Mouse (Mus musculus) kidney, adult 2 months (tissue): ENCODE measurements around the gene Rab12. TPM values are rescaled to one million over a fixed set of nuclear protein-coding genes. Genes with fewer than 3 reads are reported as not detected.

Experiments used
- DNase-seq: peaks from one replicate; pipeline ENCODE4 v3.0.0; 2021
- H3K27ac ChIP-seq: fragments of 200-500 bp; 2 replicates; pipeline ENCODE4 v1.5.1; 2012; ENCODE audit warnings: low read depth, low read length, control low read depth, inconsistent platforms; ENCODE audit not compliant: insufficient read depth
- H3K27me3 ChIP-seq: fragments of 200-500 bp; replicated peaks from 2 replicates; pipeline ENCODE4 v1.6.1; 2012; ENCODE audit warnings: mild to moderate bottlenecking, moderate library complexity, low read length, inconsistent platforms; ENCODE audit not compliant: control insufficient read depth, insufficient read depth
- H3K36me3 ChIP-seq: fragments of 200-500 bp; 2 replicates; pipeline ENCODE4 v1.6.1; 2012; ENCODE audit warnings: mild to moderate bottlenecking, moderate library complexity, low read length, inconsistent platforms; ENCODE audit not compliant: control insufficient read depth, insufficient read depth
- H3K4me1 ChIP-seq: fragments of 200-500 bp; 2 replicates; pipeline ENCODE4 v1.6.1; 2011; ENCODE audit warnings: low read length; ENCODE audit not compliant: control insufficient read depth, insufficient read depth
- H3K4me3 ChIP-seq: fragments of 200-500 bp; 2 replicates; pipeline ENCODE4 v1.5.1; 2011; ENCODE audit warnings: mild to moderate bottlenecking, low read depth, low read length, control low read depth; ENCODE audit not compliant: insufficient read depth
- CTCF ChIP-seq: fragments of 200-500 bp; conservative IDR thresholded peaks from 2 replicates; pipeline ENCODE4 v1.5.1; 2011; ENCODE audit warnings: low read depth, mild to moderate bottlenecking, control low read depth, low read length, moderate library complexity, mixed read lengths; ENCODE audit not compliant: insufficient read depth, insufficient read length
- POLR2A ChIP-seq: fragments of 200-500 bp; IDR thresholded peaks from one replicate; pipeline ENCODE4 v1.6.1; 2011; ENCODE audit warnings: low read depth, low read length, control low read depth
- WGBS: fragments of 180-500 bp; shearing (Covaris S2); methylation state at CpG from one replicate; pipeline ENCODE4 v1.1.7; 2018; 5-methylcytosine and 5-hydroxymethylcytosine counted together
- polyA plus RNA-seq: library from polyadenylated mRNA; depleted of rRNA; stranded (reverse); fragments of >200 nt; gene quantifications from 2 replicates; pipeline ENCODE4 v1.2.3, GENCODE M21; 2012

Gene Rab12
- polyA plus RNA-seq, 1 experiment: 24.9 TPM

DNA sequence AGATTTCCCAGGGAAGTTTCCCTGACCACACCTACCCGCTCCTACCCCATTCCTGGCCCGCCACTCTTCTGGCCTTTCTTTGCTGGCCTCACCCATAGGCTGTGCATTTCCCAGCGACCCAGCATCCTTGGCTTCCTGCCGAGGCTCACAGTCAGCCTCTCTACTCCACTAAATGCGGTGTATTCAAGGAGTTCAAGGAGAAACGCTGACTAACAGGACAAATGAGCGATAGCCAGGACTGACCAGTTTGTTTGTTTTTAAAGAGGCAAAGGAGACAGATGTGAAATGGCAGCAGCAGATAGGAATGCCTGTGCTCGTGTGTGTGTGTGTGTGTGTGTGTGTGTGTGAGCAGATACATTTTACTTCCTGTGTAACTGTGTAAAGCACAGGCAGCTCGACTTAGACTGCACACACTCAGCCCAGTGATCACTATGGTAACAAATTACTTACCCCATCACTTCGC is 9.3 kb downstream of the Rab12 start:
- Histone ChIP-seq H3K27me3 (no peaks in the 10 kb centered on the region), H3K36me3 (no peaks in the 10 kb centered on the region), H3K27ac (no peak overlapping the region; the same call in 1 of the 2 replicates), H3K4me3 (no peak overlapping the region), H3K4me1 (no peaks in the 10 kb centered on the region; the same call in 1 of the 2 replicates)
- no peak for TF ChIP-seq POLR2A
- TF ChIP-seq CTCF: no peak
- WGBS: 29% methylated on average over 10 of the region's 10 CpGs
- DNase-seq: peak; percentile 18

DNA sequence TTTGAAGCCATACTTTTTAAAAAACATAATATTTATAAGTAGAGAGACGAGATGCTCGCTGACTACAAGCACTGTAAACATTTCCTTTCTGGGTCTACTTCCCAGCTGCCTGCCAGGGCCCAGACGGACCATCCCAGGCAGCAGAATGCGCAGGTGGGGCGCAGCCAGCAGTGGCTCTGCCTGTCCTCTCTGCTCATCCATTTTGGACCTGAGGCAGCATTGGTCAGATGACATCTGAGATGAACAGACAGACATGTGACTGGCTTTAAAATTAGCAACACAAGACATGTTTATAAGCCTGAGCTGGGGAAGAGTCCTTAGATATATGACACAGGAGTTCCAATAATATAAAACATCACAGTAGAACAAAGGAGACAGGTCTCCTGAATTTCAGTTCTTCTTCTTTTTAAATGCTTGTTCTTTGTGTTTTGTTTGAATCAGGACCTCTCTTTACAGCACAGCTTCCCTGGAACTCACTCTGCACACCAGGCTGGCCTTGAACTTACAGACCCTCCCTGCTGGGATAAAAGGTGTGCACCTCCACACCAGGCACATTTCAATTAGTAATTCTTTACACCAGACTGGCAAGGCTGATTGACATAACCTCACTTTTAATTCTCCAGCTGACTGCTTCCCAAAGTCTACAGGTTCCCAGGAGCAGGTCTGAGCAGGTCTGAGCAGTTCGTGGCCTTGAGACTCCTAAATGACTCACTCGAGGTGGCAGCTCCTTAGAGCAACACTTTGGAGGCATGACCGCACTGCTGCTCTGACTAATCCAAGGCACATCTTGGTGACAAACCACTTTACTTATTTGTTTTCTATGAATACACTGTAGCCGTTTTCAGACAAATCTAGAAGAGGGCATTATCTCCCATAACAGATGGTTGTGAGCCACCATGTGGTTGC is 12.2 kb downstream of the Rab12 start:
- no peaks in the 10 kb centered on the region for H3K27me3 ChIP-seq
- no peak overlapping the region for H3K4me3 ChIP-seq
- TF ChIP-seq CTCF (no peak), POLR2A (no peak)
- peak; percentile 23 for DNase-seq
- no peak overlapping the region for H3K27ac ChIP-seq
- WGBS: 74% methylated on average over 9 of the region's 9 CpGs
- no peaks in the 10 kb centered on the region for H3K36me3 ChIP-seq
- 0 out of 2 replicates have a peak, but pooled peaks cover 4% of the 10 kb centered on the region for H3K4me1 ChIP-seq

DNA sequence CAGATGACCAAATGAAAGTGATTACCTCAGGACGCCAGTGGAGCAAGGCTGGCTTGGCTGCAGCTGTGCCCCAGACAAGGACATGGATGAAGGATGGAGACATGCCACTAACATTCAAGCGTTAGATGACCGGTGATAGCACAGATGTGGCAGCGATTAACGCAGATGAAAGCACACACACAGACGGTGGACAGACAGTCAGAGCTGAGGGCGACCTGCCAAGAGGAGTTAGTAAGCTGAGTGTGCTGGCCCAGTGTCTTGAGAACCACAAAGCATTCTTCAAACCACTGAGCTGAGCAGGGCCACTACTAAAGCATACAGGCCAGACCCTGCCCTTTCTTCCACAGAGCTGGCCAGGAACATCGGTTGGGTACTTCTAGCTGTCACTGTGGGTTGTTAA is 14.6 kb downstream of the Rab12 start:
- TF ChIP-seq POLR2A: no peak
- no peak for TF ChIP-seq CTCF
- no peaks in the 10 kb centered on the region for H3K27me3 ChIP-seq
- H3K27ac ChIP-seq: no peak overlapping the region
- H3K36me3 ChIP-seq: no peaks in the 10 kb centered on the region
- DNase-seq: no peak
- H3K4me3 ChIP-seq: no peak overlapping the region
- 74% methylated on average over 8 of the region's 8 CpGs for WGBS
- H3K4me1 ChIP-seq: 0 out of 2 replicates have a peak, but pooled peaks cover 4% of the 10 kb centered on the region

DNA sequence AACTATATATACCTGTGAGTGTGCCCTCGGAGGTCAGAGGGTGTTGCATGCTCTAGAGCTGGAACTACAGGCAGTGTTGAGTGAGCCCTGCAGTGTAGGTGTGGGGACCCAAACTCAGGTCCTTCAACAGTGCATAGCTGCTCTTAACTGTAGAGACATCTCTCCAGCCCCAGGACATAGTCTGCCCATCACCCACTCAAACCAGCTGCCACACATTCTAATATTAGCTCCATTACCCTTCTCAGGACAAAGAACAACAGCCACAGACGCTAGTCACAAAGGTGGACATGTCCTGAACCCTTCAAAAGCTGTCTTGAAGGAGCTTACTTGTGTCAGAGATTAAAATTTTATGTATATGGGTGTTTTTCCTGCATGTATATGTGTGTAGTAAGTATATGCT is 15.3 kb downstream of the Rab12 start:
- Histone ChIP-seq H3K4me1 (0 out of 2 replicates have a peak, but pooled peaks cover 4% of the 10 kb centered on the region), H3K4me3 (no peak overlapping the region), H3K36me3 (no peaks in the 10 kb centered on the region), H3K27me3 (no peaks in the 10 kb centered on the region), H3K27ac (no peak overlapping the region)
- TF ChIP-seq CTCF (no peak), POLR2A (no peak)
- 88% methylated on average over 2 of the region's 2 CpGs for WGBS
- DNase-seq: no peak

DNA sequence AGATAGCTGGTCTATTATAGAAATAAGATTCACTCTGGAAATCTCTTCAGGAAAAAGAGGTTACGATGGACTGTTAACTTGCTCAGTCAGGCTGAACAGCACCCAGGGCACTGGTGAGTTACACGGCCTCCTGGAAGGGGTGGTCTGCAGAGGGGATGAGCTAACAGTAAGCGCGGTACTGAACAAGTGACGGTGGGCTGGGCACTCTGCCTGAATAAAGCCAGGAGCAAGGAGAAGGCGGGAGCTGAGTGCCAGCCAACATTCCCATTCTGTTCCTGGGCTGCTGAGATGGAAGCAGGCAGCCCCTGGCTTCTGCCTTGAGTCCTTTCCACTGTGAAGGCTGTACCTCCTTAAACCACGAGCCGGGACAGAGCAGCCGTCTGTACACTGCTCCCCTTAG is 16.1 kb downstream of the Rab12 start:
- 50% methylated on average over 9 of the region's 9 CpGs for WGBS
- Histone ChIP-seq H3K27me3 (no peaks in the 10 kb centered on the region), H3K4me3 (no peak overlapping the region), H3K36me3 (no peaks in the 10 kb centered on the region), H3K27ac (no peak overlapping the region), H3K4me1 (0 out of 2 replicates have a peak, but pooled peaks cover 4% of the 10 kb centered on the region)
- peak; percentile 8 for DNase-seq
- TF ChIP-seq CTCF (no peak), POLR2A (no peak)

DNA sequence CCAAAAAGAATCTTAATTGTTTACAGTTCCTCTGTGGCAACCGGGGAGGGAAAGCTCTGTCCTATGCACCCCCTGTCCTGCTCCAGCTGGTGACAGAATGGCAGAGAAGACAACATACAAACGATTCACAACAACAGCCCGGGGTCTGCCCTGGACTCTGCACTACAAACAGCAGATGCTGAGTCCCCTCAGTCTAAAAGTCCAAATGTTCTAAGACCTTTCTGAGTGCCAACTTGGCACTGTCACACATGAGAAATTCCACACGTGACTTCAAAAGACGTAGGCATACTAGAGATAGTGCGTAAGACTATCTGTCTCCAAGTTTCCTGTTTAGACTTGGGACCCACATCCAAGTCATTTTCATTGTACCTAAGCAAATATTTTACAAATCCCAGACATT is 16.7 kb downstream of the Rab12 start:
- TF ChIP-seq POLR2A (no peak), CTCF (no peak)
- no peaks in the 10 kb centered on the region for H3K36me3 ChIP-seq
- DNase-seq: peak; percentile 59
- no peaks in the 10 kb centered on the region for H3K27me3 ChIP-seq
- no peak overlapping the region for H3K27ac ChIP-seq
- WGBS: 54% methylated on average over 6 of the region's 6 CpGs
- 0 out of 2 replicates have a peak, but pooled peaks cover 4% of the 10 kb centered on the region for H3K4me1 ChIP-seq
- H3K4me3 ChIP-seq: no peak overlapping the region

DNA sequence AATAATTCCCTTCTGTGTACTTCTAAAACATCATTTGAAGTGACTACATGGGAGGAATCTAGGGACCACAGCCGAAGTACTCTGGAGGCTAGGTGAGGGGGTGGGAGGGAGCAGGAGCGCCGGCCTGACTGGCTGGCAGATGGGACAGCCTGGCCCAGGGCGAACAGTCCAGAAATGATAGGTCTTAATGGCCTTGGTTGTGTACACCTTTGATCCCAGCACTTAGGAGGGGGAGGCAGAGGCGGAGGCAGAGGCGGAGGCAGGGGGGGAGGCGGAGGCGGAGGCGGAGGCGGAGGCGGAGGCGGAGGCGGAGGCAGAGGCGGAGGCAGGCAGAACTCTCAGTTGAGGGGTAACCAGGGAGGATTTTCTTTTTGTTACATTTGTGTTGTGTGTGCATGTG is 20.9 kb downstream of the Rab12 start:
- no peak overlapping the region for H3K27ac ChIP-seq
- 84% methylated on average over 13 of the region's 14 CpGs for WGBS
- peak; percentile 23 for DNase-seq
- peaks cover 4% of the 10 kb centered on the region; the same call in 1 of the 2 replicates for H3K36me3 ChIP-seq
- H3K4me1 ChIP-seq: 0 out of 2 replicates have a peak, but pooled peaks cover 3% of the 10 kb centered on the region
- TF ChIP-seq POLR2A (no peak), CTCF (no peak)
- H3K27me3 ChIP-seq: no peaks in the 10 kb centered on the region
- no peak overlapping the region for H3K4me3 ChIP-seq
